Mouse (Mus musculus) MEL (cell line): Measurements from ENCODE around the gene Slc38a4.

ENCODE experiments used
- CTCF ChIP-seq, 3 experiments: IDR thresholded peaks in 2 of 3; conservative IDR thresholded peaks in 1 of 3; 2 replicates each; pipeline ENCODE4 v1.5.1; 2011 to 2012; ENCODE audit warnings: low read length in 3 of 3, low read depth in 2 of 3, mild to moderate bottlenecking in 2 of 3, improper control_type of control experiment in 1 of 3, inconsistent platforms in 1 of 3, mixed read lengths in 1 of 3, moderate library complexity in 1 of 3; ENCODE audit not compliant: control insufficient read depth in 1 of 3, insufficient read depth in 1 of 3, poor library complexity in 1 of 3, severe bottlenecking in 1 of 3
- GABPA ChIP-seq: IDR thresholded peaks from 2 replicates; pipeline ENCODE4 v1.6.1; 2012; ENCODE audit warnings: low read depth, mild to moderate bottlenecking, inconsistent platforms, low read length, improper control_type of control experiment, moderate library complexity
- GATA1 ChIP-seq: IDR thresholded peaks from 2 replicates; pipeline ENCODE4 v1.6.1; 2011; ENCODE audit warnings: low read depth, low read length, improper control_type of control experiment
- MAFK ChIP-seq: IDR thresholded peaks from 2 replicates; pipeline ENCODE4 v1.6.1; 2011; ENCODE audit warnings: low read depth, mild to moderate bottlenecking, low read length, improper control_type of control experiment, borderline replicate concordance
- MAX ChIP-seq: IDR thresholded peaks from 2 replicates; pipeline ENCODE4 v1.6.1; 2011; ENCODE audit warnings: low read length, improper control_type of control experiment
- POLR2A ChIP-seq, 2 experiments: IDR thresholded peaks; 2 replicates each; pipeline ENCODE4 v1.6.1; 2011 to 2012; ENCODE audit warnings: low read length in 2 of 2, mild to moderate bottlenecking in 2 of 2, control low read depth in 1 of 2, improper control_type of control experiment in 1 of 2, low read depth in 1 of 2, moderate library complexity in 1 of 2; ENCODE audit not compliant: control insufficient read depth in 1 of 2, insufficient read depth in 1 of 2, poor library complexity in 1 of 2
- POLR2AphosphoS2 ChIP-seq: IDR thresholded peaks from 2 replicates; pipeline ENCODE4 v1.6.1; 2011; ENCODE audit warnings: low read length, improper control_type of control experiment
- SIN3A ChIP-seq: IDR thresholded peaks from 2 replicates; pipeline ENCODE4 v1.6.1; 2012; ENCODE audit warnings: low read length, improper control_type of control experiment, inconsistent platforms
- SMC3 ChIP-seq: IDR thresholded peaks from 2 replicates; pipeline ENCODE4 v1.6.1; 2011; ENCODE audit warnings: low read depth, low read length, improper control_type of control experiment
- TAL1 ChIP-seq: IDR thresholded peaks from 2 replicates; pipeline ENCODE4 v1.6.1; 2012; ENCODE audit warnings: mild to moderate bottlenecking, inconsistent platforms, low read length, moderate library complexity, mixed read lengths
- TCF12 ChIP-seq: IDR thresholded peaks from 2 replicates; pipeline ENCODE4 v1.6.1; 2014; ENCODE audit warnings: low read depth, mild to moderate bottlenecking, inconsistent platforms, low read length, improper control_type of control experiment, moderate library complexity
- ZNF384 ChIP-seq: IDR thresholded peaks from 2 replicates; pipeline ENCODE4 v1.6.1; 2012; ENCODE audit warnings: low read depth, mild to moderate bottlenecking, inconsistent platforms, low read length, improper control_type of control experiment

- TF ChIP-seq GATA1 (no peak), GABPA (no peak), SIN3A (no peak), CTCF (IDR thresholded peaks at IDR 0.05 in 2 of 3, conservative IDR thresholded peaks at IDR 0.05 in 1 of 3; ENCODE audit: control insufficient read depth in 1 of 3, insufficient read depth in 1 of 3, low read depth in 2 of 3, low read length in 3 of 3, poor library complexity in 1 of 3, severe bottlenecking in 1 of 3) (no peak), TAL1 (no peak), MAFK (no peak), POLR2A (IDR thresholded peaks at IDR 0.05; ENCODE audit: control insufficient read depth in 1 of 2, insufficient read depth in 1 of 2, low read depth in 1 of 2, low read length in 2 of 2, poor library complexity in 1 of 2) (no peak), MAX (no peak), POLR2AphosphoS2 (no peak), ZNF384 (no peak), SMC3 (no peak), TCF12 (no peak)
These were observed 82.4 kb downstream of the Slc38a4 start for GRCm38 (mm10) chr15:96973370-96973769.
